Mouse (Mus musculus) erythroblast, embryonic 14.5 days (primary cell): Measurements from ENCODE around the gene Wap.

ENCODE experiments used
- GATA1 ChIP-seq: IDR thresholded peaks from 2 replicates; pipeline ENCODE4 v1.6.1; 2012; ENCODE audit warnings: low read length, inconsistent platforms, mixed read lengths
- TAL1 ChIP-seq: IDR thresholded peaks from 3 replicates; pipeline ENCODE4 v1.6.1; 2012; ENCODE audit warnings: low read length, inconsistent platforms, mixed read lengths

- TF ChIP-seq GATA1 (no peak), TAL1 (no peak)
These were observed 38.6 kb downstream of the Wap start for GRCm38 (mm10) chr11:6599831-6600230.
